Mouse (Mus musculus): ENCODE measurements around the gene Olfr2. TPM values are rescaled to one million over a fixed set of nuclear protein-coding genes. Genes with fewer than 3 reads are reported as not detected.
"Not testable (repeated sequence)": the region's sequence is repeated elsewhere in the genome, so short reads cannot be mapped to it uniquely, and the experiment has no call there.

The Olfr2 gene
- under 1 TPM in 1 of 4 experiments, not detected in 3; 0.05 TPM for total RNA-seq (2022)

GRCm38 (mm10) chr7:107005972-107006371, at the start of gene Olfr2:
Gene Olfr2, minus strand, starts transcription at chr7:107006072.
- no peak for DNase-seq (ENCODE audit: low spot score in 2 of 2)

GRCm38 (mm10) chr7:107047578-107047977, 41.7 kb upstream of the Olfr2 start:
- DNase-seq (ENCODE audit: low spot score in 2 of 2): no peak

- DNase-seq (ENCODE audit: low spot score in 2 of 2): no peak
These were observed 40.0 kb upstream of the Olfr2 start for GRCm38 (mm10) chr7:107045833-107046232.

GRCm38 (mm10) chr7:107044407-107044806, 38.5 kb upstream of the Olfr2 start:
- no peak for DNase-seq (ENCODE audit: low spot score in 2 of 2)

- no peak for DNase-seq (ENCODE audit: low spot score in 2 of 2)
These were observed 37.3 kb upstream of the Olfr2 start for GRCm38 (mm10) chr7:107043136-107043535.

- no peak for DNase-seq (ENCODE audit: low spot score in 2 of 2)
These were observed 34.2 kb upstream of the Olfr2 start for GRCm38 (mm10) chr7:107039934-107040563.

- DNase-seq (ENCODE audit: low spot score in 2 of 2): no peak
These were observed 25.0 kb upstream of the Olfr2 start, which contains the start of gene Olfr713 for GRCm38 (mm10) chr7:107030874-107031273. Gene Olfr713, plus strand, starts transcription at chr7:107031174.

GRCm38 (mm10) chr7:107004169-107004568, 1.7 kb downstream of the Olfr2 start:
- DNase-seq (ENCODE audit: low spot score in 2 of 2): no peak

- no peak for DNase-seq (ENCODE audit: low spot score in 2 of 2)
These were observed 5.1 kb downstream of the Olfr2 start for GRCm38 (mm10) chr7:107000798-107001197.

- DNase-seq (ENCODE audit: low spot score in 2 of 2): no peak
These were observed 20.6 kb downstream of the Olfr2 start for GRCm38 (mm10) chr7:106985236-106985635.

- no peak for DNase-seq (ENCODE audit: low spot score in 2 of 2)
These were observed 30.5 kb downstream of the Olfr2 start, which contains the start of gene Olfr711 for GRCm38 (mm10) chr7:106975353-106975752. Gene Olfr711, minus strand, starts transcription at chr7:106975453.

GRCm38 (mm10) chr7:106967503-106967902, 38.4 kb downstream of the Olfr2 start:
- not testable (repeated sequence) for DNase-seq (ENCODE audit: low spot score in 2 of 2)

- no peak for DNase-seq (ENCODE audit: low spot score in 2 of 2)
These were observed 42.0 kb downstream of the Olfr2 start, which contains the start of gene Olfr6 for GRCm38 (mm10) chr7:106963837-106964236. Gene Olfr6, minus strand, starts transcription at chr7:106963937.

- DNase-seq (ENCODE audit: low spot score in 2 of 2): no peak
These were observed 57.7 kb downstream of the Olfr2 start, which contains the start of gene Olfr710 for GRCm38 (mm10) chr7:106948212-106948611. Gene Olfr710, minus strand, starts transcription at chr7:106948312.

Other genes with a start within 250 kb of the Olfr2 start
- not detected for gene Olfr699, start 212.9 kb downstream of the Olfr2 start, total RNA-seq (2022)
- not detected for gene Olfr700, start 197.2 kb downstream of the Olfr2 start, total RNA-seq (2022)
- gene Olfr701, start 191.9 kb downstream of the Olfr2 start, total RNA-seq (2022): under 1 TPM in 1 of 4 experiments, not detected in 3; 0.07 TPM
- not detected for gene Olfr702, start 172.2 kb downstream of the Olfr2 start, total RNA-seq (2022)
- gene Olfr703, start 162.7 kb downstream of the Olfr2 start, total RNA-seq (2022): not detected
- not detected for gene Olfr704, start 142.9 kb downstream of the Olfr2 start, total RNA-seq (2022)
- gene Olfr705, start 129.2 kb downstream of the Olfr2 start, total RNA-seq (2022): not detected
- not detected for gene Olfr706, start 117.9 kb downstream of the Olfr2 start, total RNA-seq (2022)
- gene Olfr707, start 104.8 kb downstream of the Olfr2 start, total RNA-seq (2022): not detected
- not detected for gene Olfr1532-ps1, start 98.1 kb downstream of the Olfr2 start, total RNA-seq (2022)
- gene Olfr709-ps1, start 73.9 kb downstream of the Olfr2 start, total RNA-seq (2022): under 1 TPM in 1 of 4 experiments, not detected in 3; 0.14 TPM
- gene Olfr710, start 57.8 kb downstream of the Olfr2 start, total RNA-seq (2022): not detected
- not detected for gene Olfr6, start 42.1 kb downstream of the Olfr2 start, total RNA-seq (2022)
- not detected for gene Olfr711, start 30.6 kb downstream of the Olfr2 start, total RNA-seq (2022)
- gene Olfr713, start 25.1 kb upstream of the Olfr2 start, total RNA-seq (2022): not detected
- gene Olfr714, start 64.9 kb upstream of the Olfr2 start, total RNA-seq (2022): not detected
- not detected for gene Olfr17, start 87.1 kb upstream of the Olfr2 start, total RNA-seq (2022)
- gene Olfr715b, start 104.3 kb upstream of the Olfr2 start, total RNA-seq (2022): not detected
- gene Olfr715, start 125.0 kb upstream of the Olfr2 start, total RNA-seq (2022): not detected
- not detected for gene Olfr716, start 132.3 kb upstream of the Olfr2 start, total RNA-seq (2022)
- not detected for gene Nlrp14, start 160.9 kb upstream of the Olfr2 start, total RNA-seq (2022)
- gene Rbmxl2, start 203.4 kb upstream of the Olfr2 start, total RNA-seq (2022): not detected

All from left cerebral cortex, adult 8-10 months (tissue).